Comparison of ENCODE assay signal across 22 mouse cellular contexts in the genomic region with DNA sequence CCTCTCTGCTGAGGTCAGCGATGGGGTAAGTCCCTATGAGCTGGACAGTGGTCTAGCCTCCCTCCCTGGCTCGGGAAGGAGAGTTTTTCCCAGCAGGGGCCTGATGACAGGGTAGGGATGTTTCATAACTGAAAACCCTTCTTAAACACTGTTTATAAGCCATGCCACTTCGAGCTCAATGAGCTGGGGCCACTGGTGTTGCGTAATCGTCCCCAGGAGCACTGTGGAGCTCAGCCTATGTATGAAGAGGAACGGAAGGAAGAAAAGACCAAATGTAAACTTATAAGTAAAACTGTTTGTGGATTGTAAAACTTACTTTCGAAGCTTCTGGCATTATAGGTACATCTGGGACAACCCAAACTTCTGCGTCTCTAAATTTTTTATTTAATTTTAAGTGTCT. TPM values are rescaled to one million over a fixed set of nuclear protein-coding genes. Genes with fewer than 3 reads are reported as not detected.
A peak's percentile ranks its signal among the peaks of the same experiment; 100 is the strongest.
DNase-seq lines count a peak whose midpoint lies in the region; ATAC-seq and TF ChIP-seq lines count a peak whose summit lies in the region.
"Had no signal": no experiment of that assay in that cellular context is flagged by ENCODE, and none has a peak within 500 bp of the region (broad histone marks: within the 10 kb centered on the region; RNA-seq: fewer than 3 reads in every experiment).

No protein-coding gene starts in this region.

- H3K4me2 ChIP-seq in liver, embryonic 12.5 days = no peak overlapping the region
- no peak overlapping the region for H3K4me2 ChIP-seq in stomach, postnatal 0 days (replicated peaks; ENCODE audit: low read depth)
- no peak overlapping the region for H3K4me2 ChIP-seq in hindbrain, embryonic 11.5 days (replicated peaks; ENCODE audit: low read depth, low read length)
- H3K4me2 ChIP-seq in intestine, embryonic 15.5 days (replicated peaks) = no peak overlapping the region
- H3K4me2 ChIP-seq: forebrain, embryonic 15.5 days; hindbrain, embryonic 12.5 days; limb, embryonic 15.5 days; midbrain, embryonic 12.5 days; neural tube, embryonic 13.5 days had no signal

- H3K9ac ChIP-seq in liver, embryonic 12.5 days = no peak overlapping the region
- no peak overlapping the region for H3K9ac ChIP-seq in stomach, postnatal 0 days (ENCODE audit: low read length)
- no peak overlapping the region for H3K9ac ChIP-seq in hindbrain, embryonic 11.5 days (ENCODE audit: low read depth, low read length)
- H3K9ac ChIP-seq in intestine, embryonic 15.5 days = no peak overlapping the region
- H3K9ac ChIP-seq: forebrain, embryonic 15.5 days; hindbrain, embryonic 12.5 days; limb, embryonic 15.5 days; midbrain, embryonic 12.5 days; neural tube, embryonic 13.5 days had no signal

- no peak for TF ChIP-seq EP300 in stomach, postnatal 0 days (optimal IDR thresholded peaks at IDR 0.05)

- H3K4me3 ChIP-seq in liver, embryonic 12.5 days = no peak overlapping the region
- no peak overlapping the region for H3K4me3 ChIP-seq in stomach, postnatal 0 days (ENCODE audit: low read depth, low read length)
- H3K4me3 ChIP-seq in hindbrain, embryonic 11.5 days (ENCODE audit: low read depth, low read length) = no peak overlapping the region
- H3K4me3 ChIP-seq in intestine, embryonic 15.5 days (replicated peaks) = no peak overlapping the region
- H3K4me3 ChIP-seq: forebrain, embryonic 15.5 days; hindbrain, embryonic 12.5 days; limb, embryonic 15.5 days; midbrain, embryonic 12.5 days; neural tube, embryonic 13.5 days had no signal

- peak; percentile 19 for DNase-seq in liver
- peak; percentile 43 for DNase-seq in lung, postnatal 14 days
- no peak for DNase-seq in stomach, postnatal 0 days (ENCODE audit: low spot score)
- DNase-seq in left cerebral cortex, postnatal 10 days (ENCODE audit: extremely low spot score in 1 of 2, low spot score in 2 of 2) = no peak
- no peak for DNase-seq in hindbrain, embryonic 11.5 days (ENCODE audit: low spot score)
- DNase-seq: cerebellum, adult 9-11 months; embryo, embryonic 11 days; gastrocnemius, postnatal 25 days; kidney, adult 2 months; kidney, postnatal 14 days; right cerebral cortex, postnatal 14 days; thymus, adult 18-20 months had no signal

- no peak for ATAC-seq in liver, embryonic 12.5 days
- peak; percentile 56 for ATAC-seq in granulocyte monocyte progenitor cell, adult 5-6 weeks (replicated peaks; ENCODE audit: poor library complexity, severe bottlenecking)
- peak; percentile 28; the same call in 1 of the 2 replicates for ATAC-seq in stomach, postnatal 0 days (ENCODE audit: low FRiP score, low TSS enrichment)
- ATAC-seq in hindbrain, embryonic 11.5 days (ENCODE audit: low FRiP score) = no peak
- no peak for ATAC-seq in intestine, embryonic 15.5 days
- ATAC-seq: forebrain, embryonic 15.5 days had no signal

- intact Hi-C loops in left cerebral cortex, postnatal 10 days (cut with DNase I) = no loop called here

- WGBS in liver, embryonic 12.5 days (ENCODE audit: insufficient replicate concordance) = 60% methylated on average over 8 of the region's 8 CpGs
- 44% methylated on average over 8 of the region's 8 CpGs for WGBS in stomach, postnatal 0 days
- WGBS in hindbrain, embryonic 11.5 days = 91% methylated on average over 8 of the region's 8 CpGs
- WGBS in intestine, embryonic 15.5 days = 51% methylated on average over 8 of the region's 8 CpGs

- H3K27ac ChIP-seq in liver, embryonic 12.5 days = no peak overlapping the region
- no peak overlapping the region for H3K27ac ChIP-seq in stomach, postnatal 0 days (replicated peaks)
- no peak overlapping the region for H3K27ac ChIP-seq in hindbrain, embryonic 11.5 days (ENCODE audit: low read depth, low read length)
- no peak overlapping the region for H3K27ac ChIP-seq in intestine, embryonic 15.5 days
- H3K27ac ChIP-seq: forebrain, embryonic 15.5 days; hindbrain, embryonic 12.5 days; limb, embryonic 15.5 days; macrophage; midbrain, embryonic 12.5 days; neural tube, embryonic 13.5 days had no signal

- peaks cover 7% of the 10 kb centered on the region; the same call in 1 of the 2 replicates for H3K27me3 ChIP-seq in liver, embryonic 12.5 days (replicated peaks)
- no peaks in the 10 kb centered on the region for H3K27me3 ChIP-seq in stomach, postnatal 0 days (ENCODE audit: control insufficient read depth, insufficient read depth, low read length)
- H3K27me3 ChIP-seq in hindbrain, embryonic 11.5 days (ENCODE audit: control insufficient read depth, insufficient read depth, low read length) = no peaks in the 10 kb centered on the region
- no peaks in the 10 kb centered on the region for H3K27me3 ChIP-seq in intestine, embryonic 15.5 days (replicated peaks)
- H3K27me3 ChIP-seq: CH12.LX; forebrain, embryonic 15.5 days; hindbrain, embryonic 12.5 days; midbrain, embryonic 12.5 days; neural tube, embryonic 13.5 days had no signal

- no peaks in the 10 kb centered on the region for H3K9me3 ChIP-seq in liver, embryonic 12.5 days (replicated peaks)
- no peaks in the 10 kb centered on the region for H3K9me3 ChIP-seq in stomach, postnatal 0 days (ENCODE audit: control insufficient read depth, low read length)
- no peaks in the 10 kb centered on the region for H3K9me3 ChIP-seq in hindbrain, embryonic 11.5 days (ENCODE audit: control insufficient read depth, low read length)
- no peaks in the 10 kb centered on the region for H3K9me3 ChIP-seq in intestine, embryonic 15.5 days
- H3K9me3 ChIP-seq: forebrain, embryonic 15.5 days; hindbrain, embryonic 12.5 days; limb, embryonic 15.5 days; midbrain, embryonic 12.5 days; neural tube, embryonic 13.5 days had no signal

- no peak for TF ChIP-seq CTCF in stomach, postnatal 0 days (IDR thresholded peaks at IDR 0.05; ENCODE audit: low read depth)

- H3K36me3 ChIP-seq in liver, embryonic 12.5 days = no peaks in the 10 kb centered on the region
- no peaks in the 10 kb centered on the region for H3K36me3 ChIP-seq in stomach, postnatal 0 days (ENCODE audit: control insufficient read depth, insufficient read depth, low read length)
- no peaks in the 10 kb centered on the region for H3K36me3 ChIP-seq in hindbrain, embryonic 11.5 days (ENCODE audit: control insufficient read depth, insufficient read depth, low read length)
- H3K36me3 ChIP-seq in intestine, embryonic 15.5 days = no peaks in the 10 kb centered on the region
- H3K36me3 ChIP-seq: forebrain, embryonic 15.5 days; hindbrain, embryonic 12.5 days; limb, embryonic 15.5 days; midbrain, embryonic 12.5 days; neural tube, embryonic 13.5 days had no signal

- H3K4me1 ChIP-seq in liver, embryonic 12.5 days = no peaks in the 10 kb centered on the region
- 0 out of 2 replicates have a peak, but pooled peaks cover 1% of the 10 kb centered on the region for H3K4me1 ChIP-seq in stomach, postnatal 0 days (replicated peaks; ENCODE audit: control insufficient read depth, insufficient read depth)
- no peaks in the 10 kb centered on the region for H3K4me1 ChIP-seq in hindbrain, embryonic 11.5 days (replicated peaks; ENCODE audit: control insufficient read depth, insufficient read depth, low read length)
- 0 out of 2 replicates have a peak, but pooled peaks cover 7% of the 10 kb centered on the region for H3K4me1 ChIP-seq in intestine, embryonic 15.5 days (replicated peaks)

RNA-seq across cellular contexts. Expression of a gene that starts 29.5 kb away (rescaled TPM):
- 36.6 and 37.5 TPM in 2 replicates for polyA plus RNA-seq in liver, embryonic 12.5 days (2016; fragmentation: Nextera tagmentation; extraction: Ambion mirVana)
- total RNA-seq in granulocyte monocyte progenitor cell, adult 5-6 weeks (2014; fragmentation: Nextera tagmentation) = 25.6 and 48.0 TPM in 2 replicates
- 20.4 and 32.7 TPM in 2 replicates for total RNA-seq in granulocyte monocyte progenitor cell, adult 5-6 weeks (2017)
- 48.6 and 48.9 TPM in 2 replicates for polyA plus RNA-seq in stomach, postnatal 0 days (2015; fragmentation: Nextera tagmentation; extraction: Ambion mirVana)
- 10 to 100 TPM; 86.0 to 91.2 TPM for total RNA-seq in left cerebral cortex, postnatal 10 days (2021)
- polyA plus RNA-seq in hindbrain, embryonic 11.5 days (2014; fragmentation: Nextera tagmentation; extraction: Ambion mirVana) = 47.0 and 53.5 TPM in 2 replicates
- 58.8 and 66.9 TPM in 2 replicates for polyA plus RNA-seq in intestine, embryonic 15.5 days (2015; fragmentation: Nextera tagmentation; extraction: Ambion mirVana)

Comparison
In these comparisons a context has a peak if more than half of its experiments do, and no peak if none do; other contexts are left out.
1. DNase-seq: peak in liver (single experiment) and lung, postnatal 14 days (single experiment); none in stomach, postnatal 0 days (single experiment), left cerebral cortex, postnatal 10 days (0 of 2) and hindbrain, embryonic 11.5 days (single experiment).
2. ATAC-seq: peak in granulocyte monocyte progenitor cell, adult 5-6 weeks (single experiment) and stomach, postnatal 0 days (single experiment); none in liver, embryonic 12.5 days (single experiment), hindbrain, embryonic 11.5 days (single experiment) and intestine, embryonic 15.5 days (single experiment).